Mouse (Mus musculus): ENCODE measurements around the gene Plekhb1. TPM values are rescaled to one million over a fixed set of nuclear protein-coding genes. Genes with fewer than 3 reads are reported as not detected.

Gene Plekhb1
- total and polyA plus RNA-seq, 2 experiments from 2014 or later, result 1.1 to 2.7 TPM

- TF ChIP-seq CTCF (IDR thresholded peaks at IDR 0.05; ENCODE audit: low read depth), result no peak
- TF ChIP-seq EP300 (IDR thresholded peaks at IDR 0.05; ENCODE audit: low read depth), result no peak
- Histone ChIP-seq H3K9me3 (replicated peaks; ENCODE audit: control insufficient read depth, low read length) (no peaks in the 10 kb centered on the region), H3K4me2 (ENCODE audit: low read depth, low read length) (no peak overlapping the region), H3K27me3 (ENCODE audit: control insufficient read depth, insufficient read depth, low read length) (no peaks in the 10 kb centered on the region), H3K36me3 (replicated peaks; ENCODE audit: control insufficient read depth, insufficient read depth, low read length) (no peaks in the 10 kb centered on the region), H3K9ac (replicated peaks; ENCODE audit: low read depth, low read length) (no peak overlapping the region), H3K4me3 (ENCODE audit: low read depth, low read length) (no peak overlapping the region), H3K4me1 (ENCODE audit: control insufficient read depth, insufficient read depth) (no peaks in the 10 kb centered on the region), H3K27ac (ENCODE audit: low read depth) (no peak overlapping the region)
- no peak for ATAC-seq (ENCODE audit: insufficient read depth, low read depth)
- no peak for DNase-seq (ENCODE audit: low spot score)
- WGBS, result 67% methylated on average over 5 of the region's 5 CpGs
These were observed 8.4 kb upstream of the Plekhb1 start for GRCm38 (mm10) chr7:100670646-100671045.

GRCm38 (mm10) chr7:100663729-100664304 is 1.6 kb upstream of the Plekhb1 start:
- peak overlapping the region; percentile 37 for H3K4me2 ChIP-seq (ENCODE audit: low read depth, low read length)
- peak; percentile 9; the same call in 1 of the 2 replicates for ATAC-seq (ENCODE audit: insufficient read depth, low read depth)
- H3K4me3 ChIP-seq (ENCODE audit: low read depth, low read length), result no peak overlapping the region
- no peak for TF ChIP-seq CTCF (IDR thresholded peaks at IDR 0.05; ENCODE audit: low read depth)
- TF ChIP-seq EP300 (IDR thresholded peaks at IDR 0.05; ENCODE audit: low read depth), result no peak
- H3K4me1 ChIP-seq (ENCODE audit: control insufficient read depth, insufficient read depth), result no peaks in the 10 kb centered on the region; the same call in 1 of the 2 replicates
- H3K36me3 ChIP-seq (replicated peaks; ENCODE audit: control insufficient read depth, insufficient read depth, low read length), result no peaks in the 10 kb centered on the region
- 37% methylated on average over 11 of the region's 11 CpGs for WGBS
- no peak overlapping the region for H3K9ac ChIP-seq (replicated peaks; ENCODE audit: low read depth, low read length)
- no peak overlapping the region for H3K27ac ChIP-seq (ENCODE audit: low read depth)
- H3K27me3 ChIP-seq (ENCODE audit: control insufficient read depth, insufficient read depth, low read length), result no peaks in the 10 kb centered on the region
- DNase-seq (ENCODE audit: low spot score), result no peak
- H3K9me3 ChIP-seq (replicated peaks; ENCODE audit: control insufficient read depth, low read length), result no peaks in the 10 kb centered on the region

- Histone ChIP-seq H3K4me3 (ENCODE audit: low read depth, low read length) (no peak overlapping the region), H3K4me2 (ENCODE audit: low read depth, low read length) (peak overlapping the region; percentile 37), H3K27me3 (ENCODE audit: control insufficient read depth, insufficient read depth, low read length) (no peaks in the 10 kb centered on the region), H3K4me1 (ENCODE audit: control insufficient read depth, insufficient read depth) (no peaks in the 10 kb centered on the region; the same call in 1 of the 2 replicates), H3K9me3 (replicated peaks; ENCODE audit: control insufficient read depth, low read length) (no peaks in the 10 kb centered on the region), H3K27ac (ENCODE audit: low read depth) (no peak overlapping the region), H3K36me3 (replicated peaks; ENCODE audit: control insufficient read depth, insufficient read depth, low read length) (no peaks in the 10 kb centered on the region), H3K9ac (replicated peaks; ENCODE audit: low read depth, low read length) (no peak overlapping the region)
- ATAC-seq (ENCODE audit: insufficient read depth, low read depth), result peak; percentile 90
- under 1% methylated on average over 13 of the region's 13 CpGs for WGBS
- TF ChIP-seq CTCF (IDR thresholded peaks at IDR 0.05; ENCODE audit: low read depth) (peak; percentile 95), EP300 (IDR thresholded peaks at IDR 0.05; ENCODE audit: low read depth) (no peak)
- peak; percentile 91 for DNase-seq (ENCODE audit: low spot score)
These were observed 976 bp upstream of the Plekhb1 start for GRCm38 (mm10) chr7:100663190-100663589.

- DNase-seq (ENCODE audit: low spot score), result no peak
- TF ChIP-seq EP300 (IDR thresholded peaks at IDR 0.05; ENCODE audit: low read depth), result no peak
- TF ChIP-seq CTCF (IDR thresholded peaks at IDR 0.05; ENCODE audit: low read depth), result no peak
- H3K4me2 ChIP-seq (ENCODE audit: low read depth, low read length), result no peak overlapping the region
- H3K4me1 ChIP-seq (ENCODE audit: control insufficient read depth, insufficient read depth), result no peaks in the 10 kb centered on the region; the same call in 1 of the 2 replicates
- H3K27me3 ChIP-seq (ENCODE audit: control insufficient read depth, insufficient read depth, low read length), result no peaks in the 10 kb centered on the region
- WGBS, result 83% methylated on average over 7 of the region's 7 CpGs
- H3K4me3 ChIP-seq (ENCODE audit: low read depth, low read length), result no peak overlapping the region
- H3K9ac ChIP-seq (replicated peaks; ENCODE audit: low read depth, low read length), result no peak overlapping the region
- ATAC-seq (ENCODE audit: insufficient read depth, low read depth), result no peak
- no peaks in the 10 kb centered on the region for H3K9me3 ChIP-seq (replicated peaks; ENCODE audit: control insufficient read depth, low read length)
- H3K36me3 ChIP-seq (replicated peaks; ENCODE audit: control insufficient read depth, insufficient read depth, low read length), result no peaks in the 10 kb centered on the region
- no peak overlapping the region for H3K27ac ChIP-seq (ENCODE audit: low read depth)
These were observed 950 bp downstream of the Plekhb1 start for GRCm38 (mm10) chr7:100661264-100661663.

- no peak overlapping the region for H3K4me3 ChIP-seq (ENCODE audit: low read depth, low read length)
- no peaks in the 10 kb centered on the region for H3K36me3 ChIP-seq (replicated peaks; ENCODE audit: control insufficient read depth, insufficient read depth, low read length)
- 35% methylated on average over 18 of the region's 18 CpGs for WGBS
- H3K4me1 ChIP-seq (ENCODE audit: control insufficient read depth, insufficient read depth), result no peaks in the 10 kb centered on the region
- no peak overlapping the region for H3K9ac ChIP-seq (replicated peaks; ENCODE audit: low read depth, low read length)
- H3K27me3 ChIP-seq (ENCODE audit: control insufficient read depth, insufficient read depth, low read length), result no peaks in the 10 kb centered on the region
- TF ChIP-seq EP300 (IDR thresholded peaks at IDR 0.05; ENCODE audit: low read depth) (no peak), CTCF (IDR thresholded peaks at IDR 0.05; ENCODE audit: low read depth) (no peak)
- H3K4me2 ChIP-seq (ENCODE audit: low read depth, low read length), result no peak overlapping the region
- no peaks in the 10 kb centered on the region for H3K9me3 ChIP-seq (replicated peaks; ENCODE audit: control insufficient read depth, low read length)
- peak; percentile 22 for DNase-seq (ENCODE audit: low spot score)
- ATAC-seq (ENCODE audit: insufficient read depth, low read depth), result 0 out of 2 replicates have a peak, but pooled peaks have one; percentile 34
- no peak overlapping the region for H3K27ac ChIP-seq (ENCODE audit: low read depth)
These were observed 4.1 kb downstream of the Plekhb1 start for GRCm38 (mm10) chr7:100658093-100658578.

GRCm38 (mm10) chr7:100656739-100657138 is 5.5 kb downstream of the Plekhb1 start:
- H3K27ac ChIP-seq (ENCODE audit: low read depth), result no peak overlapping the region
- no peaks in the 10 kb centered on the region for H3K36me3 ChIP-seq (replicated peaks; ENCODE audit: control insufficient read depth, insufficient read depth, low read length)
- no peaks in the 10 kb centered on the region for H3K9me3 ChIP-seq (replicated peaks; ENCODE audit: control insufficient read depth, low read length)
- no peak overlapping the region for H3K4me3 ChIP-seq (ENCODE audit: low read depth, low read length)
- DNase-seq (ENCODE audit: low spot score) (no peak), ATAC-seq (ENCODE audit: insufficient read depth, low read depth) (no peak)
- no peak overlapping the region for H3K9ac ChIP-seq (replicated peaks; ENCODE audit: low read depth, low read length)
- H3K4me2 ChIP-seq (ENCODE audit: low read depth, low read length), result no peak overlapping the region
- TF ChIP-seq CTCF (IDR thresholded peaks at IDR 0.05; ENCODE audit: low read depth) (no peak), EP300 (IDR thresholded peaks at IDR 0.05; ENCODE audit: low read depth) (no peak)
- no peaks in the 10 kb centered on the region for H3K4me1 ChIP-seq (ENCODE audit: control insufficient read depth, insufficient read depth)
- H3K27me3 ChIP-seq (ENCODE audit: control insufficient read depth, insufficient read depth, low read length), result no peaks in the 10 kb centered on the region
- WGBS, result 43% methylated on average over 5 of the region's 5 CpGs

Measured in heart, postnatal 0 days (tissue).